Mouse (Mus musculus): Measurements from ENCODE around the gene Cldn34c4. TPM values are rescaled to one million over a fixed set of nuclear protein-coding genes. Genes with fewer than 3 reads are reported as not detected.

The Cldn34c4 gene
- not detected in 2 replicates for polyA plus RNA-seq (2012; rRNA removed)

DNA sequence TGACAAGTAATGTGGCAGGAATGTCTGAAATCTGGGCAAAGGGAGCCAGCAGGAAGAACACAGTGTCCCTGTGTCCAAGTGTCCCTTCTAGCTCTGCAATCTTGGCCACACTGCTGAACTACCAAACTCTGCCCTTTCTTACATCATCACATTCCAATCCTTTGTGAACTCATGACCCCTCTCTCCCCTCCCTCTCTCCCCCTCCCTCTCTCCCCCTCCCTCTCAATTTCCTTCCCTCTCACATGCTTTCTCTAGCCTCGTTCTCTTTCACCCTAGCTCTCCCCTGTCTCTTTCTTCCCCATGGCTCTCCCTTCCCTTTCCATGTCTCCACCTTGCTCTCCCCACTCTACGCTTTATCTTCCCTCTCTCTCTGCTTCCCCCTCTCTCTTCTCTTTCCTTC lies at the start of gene Cldn34c4:
Gene Cldn34c4, minus strand, starts transcription at position 101 of the 400 bp plus-strand sequence.

